Mouse (Mus musculus) liver, embryonic 14.5 days (tissue): ENCODE results near the gene Eif4e3. TPM values are rescaled to one million over a fixed set of nuclear protein-coding genes. Genes with fewer than 3 reads are reported as not detected.

Experiments
- ATAC-seq: fragments of 200-750 bp; cut with Nextera tagmentation; 2 replicates; pipeline ENCODE4 v1.8.0; 2017; ENCODE audit warnings: moderate number of reproducible peaks, mild to moderate bottlenecking, moderate library complexity; ENCODE audit not compliant: insufficient read depth
- DNase-seq, 3 experiments: peaks; one replicate each; pipeline ENCODE4 v3.0.0-alpha.2; 2012 to 2013; ENCODE audit warnings: low read depth in 3 of 3, low spot score in 3 of 3
- H3K27ac ChIP-seq: fragments of 300-500 bp; sonication (generic); 2 replicates; pipeline ENCODE4 v1.5.1; 2014; ENCODE audit warnings: moderate library complexity, mild to moderate bottlenecking, control low read depth, inconsistent platforms
- H3K27me3 ChIP-seq: fragments of 300-500 bp; sonication (generic); 2 replicates; pipeline ENCODE4 v1.6.1; 2014; ENCODE audit warnings: mild to moderate bottlenecking, low read length, moderate library complexity; ENCODE audit not compliant: control insufficient read depth, insufficient read depth
- H3K36me3 ChIP-seq: fragments of 300-500 bp; sonication (generic); replicated peaks from 2 replicates; pipeline ENCODE4 v1.6.1; 2014; ENCODE audit warnings: low read depth; ENCODE audit not compliant: control insufficient read depth, insufficient read depth
- H3K4me1 ChIP-seq, 2 experiments: fragments of 200-500 bp in 1 of 2; fragments of 300-500 bp in 1 of 2; sonication (generic) in 1 of 2; replicated peaks; 2 replicates each; pipeline ENCODE4 v1.6.1; 2012 to 2014; ENCODE audit warnings: antibody characterized with exemption in 1 of 2, inconsistent platforms in 1 of 2, low read length in 1 of 2; ENCODE audit not compliant: control insufficient read depth in 2 of 2, insufficient read depth in 2 of 2
- H3K4me2 ChIP-seq: fragments of 300-500 bp; sonication (generic); 2 replicates; pipeline ENCODE4 v1.6.1; 2014; ENCODE audit warnings: low read depth, mild to moderate bottlenecking, control low read depth, moderate library complexity
- H3K4me3 ChIP-seq, 2 experiments: fragments of 200-500 bp in 1 of 2; fragments of 300-500 bp in 1 of 2; sonication (generic) in 1 of 2; 2 replicates each; pipeline ENCODE4 v1.5.1; 2012 to 2014; ENCODE audit warnings: low read depth in 2 of 2, low read length in 2 of 2, mild to moderate bottlenecking in 2 of 2, control low read depth in 1 of 2, inconsistent platforms in 1 of 2, moderate library complexity in 1 of 2; ENCODE audit not compliant: insufficient read depth in 1 of 2
- H3K9ac ChIP-seq: fragments of 300-500 bp; sonication (generic); replicated peaks from 2 replicates; pipeline ENCODE4 v1.6.1; 2014; ENCODE audit warnings: mild to moderate bottlenecking, control low read depth, moderate library complexity
- H3K9me3 ChIP-seq: fragments of 300-500 bp; sonication (generic); 2 replicates; pipeline ENCODE4 v1.6.1; 2016; ENCODE audit warnings: low read length, mixed read lengths; ENCODE audit not compliant: control insufficient read depth
- CTCF ChIP-seq: IDR thresholded peaks from 2 replicates; pipeline ENCODE4 v1.5.1; 2016; ENCODE audit warnings: antibody characterized with exemption, low read depth, control low read depth
- EP300 ChIP-seq: IDR thresholded peaks from 2 replicates; pipeline ENCODE4 v1.6.1; 2016; ENCODE audit warnings: antibody characterized with exemption, low read depth
- WGBS: fragments of 180-500 bp; shearing (Covaris S2); extraction: QIAGEN DNeasy Blood & Tissue Kit; methylation state at CpG from one replicate; pipeline ENCODE4 v1.1.7; 2014; ENCODE audit not compliant: insufficient replicate concordance; 5-methylcytosine and 5-hydroxymethylcytosine counted together
- polyA plus RNA-seq, 2 experiments: library from polyadenylated mRNA; depleted of rRNA in 1 of 2; stranded (reverse) in 1 of 2; unstranded in 1 of 2; fragments of >200 nt; fragmentation: Nextera tagmentation in 1 of 2; extraction: Ambion mirVana in 1 of 2; gene quantifications; 2 replicates each; pipeline versions ENCODE4 v1.2.1 to v1.2.3; 2012 to 2014

Gene Eif4e3
- polyA plus RNA-seq, 2 experiments, result 1.5 to 1.7 TPM

DNA sequence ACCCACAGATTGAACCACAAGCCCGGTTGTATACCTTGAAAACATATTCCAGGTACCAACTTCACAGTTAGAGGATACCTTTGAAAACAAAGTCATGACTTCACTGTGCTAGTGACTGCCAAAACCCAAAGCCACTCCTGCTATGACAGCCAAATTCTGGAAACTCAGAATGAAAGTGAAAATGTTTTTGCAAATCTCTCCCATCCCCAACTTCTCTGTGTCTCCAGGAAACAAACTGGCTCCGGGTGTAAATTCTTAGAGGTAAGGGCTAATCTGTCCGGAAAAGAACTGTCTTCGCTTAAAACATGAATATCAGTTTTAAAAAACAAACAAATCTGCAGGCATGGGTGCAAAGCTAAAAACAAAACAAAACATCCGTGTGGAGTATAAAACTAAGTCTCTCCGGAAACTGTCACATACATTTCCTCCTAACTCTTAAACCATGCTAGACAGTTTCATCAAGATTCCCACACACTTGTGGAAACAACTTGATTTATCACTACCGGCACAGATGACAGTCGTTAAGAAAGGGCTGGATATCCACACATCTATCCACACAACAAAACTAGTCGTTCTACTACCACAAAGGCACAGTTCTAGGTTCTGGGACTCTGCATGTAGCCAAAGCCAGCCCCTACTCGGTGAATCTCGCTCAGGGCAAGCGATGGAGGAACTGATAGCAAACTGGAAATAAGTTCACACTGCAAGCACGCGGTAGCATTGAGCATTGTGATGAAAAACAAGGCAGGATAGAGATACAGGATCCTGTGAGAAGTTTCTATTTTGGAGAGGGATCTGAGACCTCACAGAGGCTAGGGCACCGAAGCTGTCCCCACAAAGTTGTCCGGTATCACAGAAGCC, 884 bp downstream of the Eif4e3 start:
- Histone ChIP-seq H3K4me3 (peak overlapping the region; percentile 45 to 58), H3K4me2 (peak overlapping the region; percentile 52), H3K9ac (no peak overlapping the region), H3K27ac (no peak overlapping the region), H3K4me1 (peaks cover 0 to 2% of the 10 kb centered on the region in 2 experiments; a peak in 1 of 4 replicates), H3K36me3 (no peaks in the 10 kb centered on the region), H3K9me3 (no peaks in the 10 kb centered on the region), H3K27me3 (peaks cover 24% of the 10 kb centered on the region)
- 16% methylated on average over 16 of the region's 16 CpGs for WGBS
- ATAC-seq, result no peak
- TF ChIP-seq EP300, result no peak
- no peak for TF ChIP-seq CTCF
- no peak for DNase-seq

DNA sequence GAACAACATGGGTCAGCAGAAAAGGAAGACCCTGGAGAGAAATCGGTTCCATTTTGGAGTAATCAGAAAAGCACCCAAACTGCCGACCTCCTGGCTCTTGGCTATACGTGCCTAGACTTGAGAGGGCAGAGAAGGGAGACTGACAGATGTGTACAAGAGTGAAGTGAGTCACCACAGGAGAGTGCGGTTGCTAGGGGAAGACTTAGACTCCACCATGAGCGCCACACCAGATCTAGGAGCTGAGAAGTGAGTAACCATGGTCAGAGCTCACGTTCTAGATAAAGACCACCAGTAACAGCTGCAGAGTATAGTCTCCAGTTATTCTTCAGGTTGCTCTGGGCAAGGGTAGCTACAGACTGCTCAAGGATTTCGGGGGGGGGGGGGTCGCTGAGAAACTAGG, 3.3 kb downstream of the Eif4e3 start:
- Histone ChIP-seq H3K27ac (no peak overlapping the region), H3K27me3 (peaks cover 24% of the 10 kb centered on the region), H3K9me3 (no peaks in the 10 kb centered on the region), H3K9ac (no peak overlapping the region), H3K4me3 (no peak overlapping the region), H3K36me3 (no peaks in the 10 kb centered on the region), H3K4me2 (no peak overlapping the region), H3K4me1 (peaks cover 0 to 2% of the 10 kb centered on the region in 2 experiments; a peak in 1 of 4 replicates)
- 51% methylated on average over 8 of the region's 8 CpGs for WGBS
- no peak for TF ChIP-seq CTCF
- TF ChIP-seq EP300, result no peak
- no peak for ATAC-seq
- DNase-seq, result no peak

DNA sequence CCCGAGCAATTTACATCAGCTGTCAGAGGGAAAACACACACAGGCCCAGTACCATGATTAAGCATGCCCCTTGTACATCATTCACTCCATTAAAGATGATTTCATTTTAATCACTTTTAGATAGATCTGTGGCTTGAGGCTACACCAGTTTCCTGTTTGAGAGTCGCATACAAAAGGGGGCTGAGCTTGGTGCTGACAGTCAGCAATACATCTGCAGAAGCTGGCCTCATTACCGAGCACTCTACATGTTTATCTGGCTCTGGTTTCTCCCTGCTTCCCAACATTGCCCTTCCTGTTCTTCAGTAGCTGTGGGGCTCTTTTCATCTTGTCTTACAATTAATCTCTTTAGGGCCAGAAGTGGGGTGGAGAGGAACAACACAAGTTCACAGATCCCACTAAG, 6.1 kb downstream of the Eif4e3 start:
- 24% methylated on average over 3 of the region's 3 CpGs for WGBS
- ATAC-seq (no peak), DNase-seq (no peak)
- H3K27me3 ChIP-seq, result peaks cover under 1% of the 10 kb centered on the region; the same call in 1 of the 2 replicates
- H3K4me1 ChIP-seq, result no peaks in the 10 kb centered on the region
- H3K27ac ChIP-seq, result no peak overlapping the region
- H3K9me3 ChIP-seq, result no peaks in the 10 kb centered on the region
- H3K9ac ChIP-seq, result no peak overlapping the region
- no peak overlapping the region for H3K4me3 ChIP-seq
- TF ChIP-seq EP300 (no peak), CTCF (no peak)
- H3K4me2 ChIP-seq, result no peak overlapping the region
- H3K36me3 ChIP-seq, result no peaks in the 10 kb centered on the region

DNA sequence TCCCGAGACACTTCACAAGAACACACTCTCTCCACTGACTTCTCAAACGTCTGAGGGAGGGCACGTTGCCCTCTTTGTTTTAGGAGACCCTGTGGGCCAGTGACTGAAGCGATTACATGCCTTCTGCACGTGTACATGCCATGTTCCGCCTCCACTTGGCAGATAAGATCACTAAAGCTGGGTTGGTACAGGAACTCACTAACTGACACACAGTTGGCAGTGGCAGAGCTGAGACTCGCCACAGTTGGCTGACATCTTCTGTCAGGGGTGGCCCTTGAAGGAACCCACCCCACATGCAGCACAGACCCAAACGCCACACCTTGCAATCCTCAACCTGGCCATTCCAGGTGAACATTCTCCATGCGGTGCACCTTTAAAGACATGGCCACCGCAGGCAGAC, 8.0 kb downstream of the Eif4e3 start:
- WGBS, result 56% methylated on average over 10 of the region's 10 CpGs
- Histone ChIP-seq H3K4me3 (no peak overlapping the region), H3K9ac (no peak overlapping the region), H3K4me2 (no peak overlapping the region), H3K27ac (no peak overlapping the region), H3K4me1 (no peaks in the 10 kb centered on the region), H3K9me3 (no peaks in the 10 kb centered on the region), H3K36me3 (no peaks in the 10 kb centered on the region), H3K27me3 (no peaks in the 10 kb centered on the region)
- no peak for ATAC-seq
- no peak for TF ChIP-seq CTCF
- TF ChIP-seq EP300, result no peak
- no peak for DNase-seq

DNA sequence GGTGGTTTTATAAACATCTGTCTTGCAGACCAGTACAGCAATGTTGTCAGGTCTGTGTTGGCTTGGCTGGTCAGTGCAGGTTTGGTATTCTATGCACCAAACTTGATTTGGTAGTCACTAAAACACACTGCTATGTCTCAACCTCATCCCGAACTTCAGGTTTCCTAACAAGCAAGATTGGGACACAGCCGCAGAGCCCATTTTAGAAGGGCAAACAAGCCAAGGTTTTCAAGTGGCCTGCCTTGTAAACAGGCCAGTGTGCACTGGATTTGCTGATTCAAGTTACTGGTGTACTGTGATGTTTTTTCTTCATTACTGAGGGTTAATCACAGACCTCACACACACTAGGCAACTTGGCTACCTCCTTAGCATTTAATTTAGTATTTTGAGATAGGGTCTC, 10.5 kb downstream of the Eif4e3 start:
- DNase-seq (no peak), ATAC-seq (no peak)
- 54% methylated on average over 2 of the region's 2 CpGs for WGBS
- TF ChIP-seq EP300 (no peak), CTCF (no peak)
- no peaks in the 10 kb centered on the region for H3K27me3 ChIP-seq
- H3K4me2 ChIP-seq, result no peak overlapping the region
- no peaks in the 10 kb centered on the region for H3K4me1 ChIP-seq
- no peaks in the 10 kb centered on the region for H3K36me3 ChIP-seq
- H3K4me3 ChIP-seq, result no peak overlapping the region
- H3K9me3 ChIP-seq, result no peaks in the 10 kb centered on the region
- no peak overlapping the region for H3K9ac ChIP-seq
- no peak overlapping the region for H3K27ac ChIP-seq
